Mouse (Mus musculus): ENCODE data around the gene Tmub2. TPM values are rescaled to one million over a fixed set of nuclear protein-coding genes. Genes with fewer than 3 reads are reported as not detected.

The Tmub2 gene
- total RNA-seq, 1 experiment = 33.0 TPM

GRCm38 (mm10) chr11:102241874-102242273 lies 42.9 kb upstream of the Tmub2 start:
- Histone ChIP-seq H3K4me3 (ENCODE audit: insufficient read depth in 1 of 2, low read depth in 1 of 2, low read length in 2 of 2, poor library complexity in 1 of 2, severe bottlenecking in 1 of 2) (no peak overlapping the region), H3K4me1 (ENCODE audit: control insufficient read depth in 2 of 2, insufficient read depth in 2 of 2, low read length in 2 of 2, poor library complexity in 1 of 2) (peaks cover 4 to 8% of the 10 kb centered on the region in 2 experiments; a peak in 2 of 4 replicates), H3K36me3 (ENCODE audit: control insufficient read depth, insufficient read depth, low read length, poor library complexity, severe bottlenecking) (no peaks in the 10 kb centered on the region), H3K9me3 (ENCODE audit: control insufficient read depth, insufficient read depth, low read depth, low read length) (no peaks in the 10 kb centered on the region; the same call in 1 of the 2 replicates), H3K9ac (ENCODE audit: insufficient read depth, low read depth, low read length, poor library complexity, severe bottlenecking) (no peak overlapping the region), H3K27ac (ENCODE audit: insufficient read depth, low read depth, low read length, poor library complexity, severe bottlenecking) (no peak overlapping the region)
- TF ChIP-seq HCFC1 (IDR thresholded peaks at IDR 0.05; ENCODE audit: borderline replicate concordance, insufficient read depth, low read length) (no peak), MAFK (IDR thresholded peaks at IDR 0.05; ENCODE audit: insufficient read depth, low read depth, low read length) (no peak), CHD2 (IDR thresholded peaks at IDR 0.05; ENCODE audit: low read depth, low read length) (no peak), ZC3H11A (IDR thresholded peaks at IDR 0.05; ENCODE audit: borderline replicate concordance, low read depth, low read length) (no peak), ZNF384 (IDR thresholded peaks at IDR 0.05; ENCODE audit: low read depth, low read length) (no peak)
- no peak for DNase-seq (ENCODE audit: low read depth, low spot score)
- in situ Hi-C loops (cut with MboI; ENCODE audit: low sequenced_read_pairs in 2 of 2, unreplicated experiment in 2 of 2) = no loop called here

- Histone ChIP-seq H3K36me3 (ENCODE audit: control insufficient read depth, insufficient read depth, low read length, poor library complexity, severe bottlenecking) (no peaks in the 10 kb centered on the region), H3K9me3 (ENCODE audit: control insufficient read depth, insufficient read depth, low read depth, low read length) (no peaks in the 10 kb centered on the region), H3K9ac (ENCODE audit: insufficient read depth, low read depth, low read length, poor library complexity, severe bottlenecking) (peak overlapping the region; percentile 35), H3K27ac (ENCODE audit: insufficient read depth, low read depth, low read length, poor library complexity, severe bottlenecking) (no peak overlapping the region), H3K4me1 (ENCODE audit: control insufficient read depth in 2 of 2, insufficient read depth in 2 of 2, low read length in 2 of 2, poor library complexity in 1 of 2) (peaks cover 8 to 12% of the 10 kb centered on the region in 2 experiments; a peak in 3 of 4 replicates), H3K4me3 (ENCODE audit: insufficient read depth in 1 of 2, low read depth in 1 of 2, low read length in 2 of 2, poor library complexity in 1 of 2, severe bottlenecking in 1 of 2) (peak overlapping the region; percentile 30 to 42; a peak in 3 of 4 replicates)
- DNase-seq (ENCODE audit: low read depth, low spot score) = no peak
- in situ Hi-C loops (cut with MboI; ENCODE audit: low sequenced_read_pairs in 2 of 2, unreplicated experiment in 2 of 2) = no loop called here
- no peak for TF ChIP-seq CHD2 (IDR thresholded peaks at IDR 0.05; ENCODE audit: low read depth, low read length)
- TF ChIP-seq ZNF384 (IDR thresholded peaks at IDR 0.05; ENCODE audit: low read depth, low read length) = peak; percentile 85
- TF ChIP-seq HCFC1 (IDR thresholded peaks at IDR 0.05; ENCODE audit: borderline replicate concordance, insufficient read depth, low read length) = no peak
Measured at GRCm38 (mm10) chr11:102244926-102245449, 39.7 kb upstream of the Tmub2 start.

- H3K36me3 ChIP-seq (ENCODE audit: control insufficient read depth, insufficient read depth, low read length, poor library complexity, severe bottlenecking) = peaks cover under 1% of the 10 kb centered on the region; the same call in 1 of the 2 replicates
- peaks cover 11 to 15% of the 10 kb centered on the region in 2 experiments; a peak in 3 of 4 replicates for H3K4me1 ChIP-seq (ENCODE audit: control insufficient read depth in 2 of 2, insufficient read depth in 2 of 2, low read length in 2 of 2, poor library complexity in 1 of 2)
- TF ChIP-seq CHD2 (IDR thresholded peaks at IDR 0.05; ENCODE audit: low read depth, low read length) (no peak), MAFK (IDR thresholded peaks at IDR 0.05; ENCODE audit: insufficient read depth, low read depth, low read length) (no peak), HCFC1 (IDR thresholded peaks at IDR 0.05; ENCODE audit: borderline replicate concordance, insufficient read depth, low read length) (no peak), ZNF384 (IDR thresholded peaks at IDR 0.05; ENCODE audit: low read depth, low read length) (no peak), ZC3H11A (IDR thresholded peaks at IDR 0.05; ENCODE audit: borderline replicate concordance, low read depth, low read length) (no peak)
- no peak overlapping the region for H3K4me3 ChIP-seq (ENCODE audit: insufficient read depth in 1 of 2, low read depth in 1 of 2, low read length in 2 of 2, poor library complexity in 1 of 2, severe bottlenecking in 1 of 2)
- DNase-seq (ENCODE audit: low read depth, low spot score) = no peak
- H3K27ac ChIP-seq (ENCODE audit: insufficient read depth, low read depth, low read length, poor library complexity, severe bottlenecking) = no peak overlapping the region
- no peaks in the 10 kb centered on the region for H3K9me3 ChIP-seq (ENCODE audit: control insufficient read depth, insufficient read depth, low read depth, low read length)
- in situ Hi-C loops (cut with MboI; ENCODE audit: low sequenced_read_pairs in 2 of 2, unreplicated experiment in 2 of 2) = no loop called here
- H3K9ac ChIP-seq (ENCODE audit: insufficient read depth, low read depth, low read length, poor library complexity, severe bottlenecking) = no peak overlapping the region
Measured at GRCm38 (mm10) chr11:102245581-102246272, 39.0 kb upstream of the Tmub2 start.

- Histone ChIP-seq H3K4me1 (ENCODE audit: control insufficient read depth in 2 of 2, insufficient read depth in 2 of 2, low read length in 2 of 2, poor library complexity in 1 of 2) (peaks cover 11 to 15% of the 10 kb centered on the region in 2 experiments; a peak in 3 of 4 replicates), H3K27ac (ENCODE audit: insufficient read depth, low read depth, low read length, poor library complexity, severe bottlenecking) (no peak overlapping the region)
- no peak for DNase-seq (ENCODE audit: low read depth, low spot score)
Measured at GRCm38 (mm10) chr11:102246273-102246635, 38.5 kb upstream of the Tmub2 start.

More at GRCm38 (mm10) chr11:102246273-102246635, 38.5 kb upstream of the Tmub2 start:
- Histone ChIP-seq H3K36me3 (ENCODE audit: control insufficient read depth, insufficient read depth, low read length, poor library complexity, severe bottlenecking) (peaks cover 4% of the 10 kb centered on the region; the same call in 1 of the 2 replicates), H3K4me3 (ENCODE audit: insufficient read depth in 1 of 2, low read depth in 1 of 2, low read length in 2 of 2, poor library complexity in 1 of 2, severe bottlenecking in 1 of 2) (no peak overlapping the region), H3K9ac (ENCODE audit: insufficient read depth, low read depth, low read length, poor library complexity, severe bottlenecking) (no peak overlapping the region), H3K9me3 (ENCODE audit: control insufficient read depth, insufficient read depth, low read depth, low read length) (no peaks in the 10 kb centered on the region)
- in situ Hi-C loops (cut with MboI; ENCODE audit: low sequenced_read_pairs in 2 of 2, unreplicated experiment in 2 of 2) = no loop called here
- no peak for TF ChIP-seq MAFK (IDR thresholded peaks at IDR 0.05; ENCODE audit: insufficient read depth, low read depth, low read length)
